ENCODE assay signal across 25 mouse cellular contexts in genomic region chr13:56529031-56529430, GRCm38 (mm10). TPM values are rescaled to one million over a fixed set of nuclear protein-coding genes. Genes with fewer than 3 reads are reported as not detected.
"Had no signal": no experiment of that assay in that cellular context is flagged by ENCODE, and none has a peak within 500 bp of the region (broad histone marks: within the 10 kb centered on the region; RNA-seq: fewer than 3 reads in every experiment).

No protein-coding gene starts in this region.

- DNase-seq: lung, adult 18-20 months; lung, postnatal 10 days; lung, postnatal 4 days; right cerebral cortex, postnatal 25 days; right cerebral cortex, postnatal 4 days; spleen, adult 18-20 months; thymus, adult 18-20 months; thymus, postnatal 14 days; thymus, postnatal 36 days had no signal

- H3K4me3 ChIP-seq: midbrain, embryonic 10.5 days; midbrain, embryonic 13.5 days; midbrain, embryonic 15.5 days; myocyte; neural tube, embryonic 13.5 days; neural tube, embryonic 15.5 days had no signal

- H3K27me3 ChIP-seq: midbrain, embryonic 13.5 days; midbrain, embryonic 15.5 days; neural tube, embryonic 13.5 days; neural tube, embryonic 15.5 days had no signal

- H3K27ac ChIP-seq: liver, embryonic 14.5 days; midbrain, embryonic 10.5 days; midbrain, embryonic 13.5 days; midbrain, embryonic 15.5 days; neural tube, embryonic 13.5 days; neural tube, embryonic 15.5 days had no signal

- H3K4me2 ChIP-seq: lung, embryonic 14.5 days; midbrain, embryonic 13.5 days; midbrain, embryonic 15.5 days; neural tube, embryonic 13.5 days; neural tube, embryonic 15.5 days had no signal

- H3K4me1 ChIP-seq: midbrain, embryonic 10.5 days; midbrain, embryonic 13.5 days; midbrain, embryonic 15.5 days; neural tube, embryonic 13.5 days; neural tube, embryonic 15.5 days had no signal

- H3K9me3 ChIP-seq: midbrain, embryonic 15.5 days; neural tube, embryonic 15.5 days had no signal

- H3K9ac ChIP-seq: liver, embryonic 14.5 days; lung, embryonic 14.5 days; midbrain, embryonic 13.5 days; midbrain, embryonic 15.5 days; neural tube, embryonic 13.5 days; neural tube, embryonic 15.5 days had no signal

- H3K36me3 ChIP-seq: midbrain, embryonic 10.5 days; midbrain, embryonic 13.5 days; midbrain, embryonic 15.5 days; neural tube, embryonic 15.5 days had no signal

- ATAC-seq: midbrain, embryonic 13.5 days; midbrain, embryonic 15.5 days had no signal

RNA-seq across cellular contexts. Expression of gene Fbxl21, which starts 6.8 kb away (rescaled TPM):
- total RNA-seq: megakaryocyte-erythroid progenitor cell, adult 5-6 weeks had no signal

RNA-seq across cellular contexts. Expression of gene Lect2, which starts 19.3 kb away (rescaled TPM):
- total RNA-seq: megakaryocyte-erythroid progenitor cell, adult 5-6 weeks had no signal
- polyA plus RNA-seq: lung, embryonic 14.5 days; lung, embryonic 16.5 days; midbrain, embryonic 10.5 days; midbrain, embryonic 13.5 days; midbrain, embryonic 15.5 days; myocyte; neural tube, embryonic 11.5 days; neural tube, embryonic 13.5 days; neural tube, embryonic 15.5 days; stomach, embryonic 14.5 days; thymus, postnatal 0 days had no signal

RNA-seq across cellular contexts. Expression of gene Il9, which starts 47.0 kb away (rescaled TPM):
- total RNA-seq: megakaryocyte-erythroid progenitor cell, adult 5-6 weeks had no signal
- polyA plus RNA-seq: liver, embryonic 14.5 days; liver, embryonic 16.5 days; lung, embryonic 14.5 days; lung, embryonic 16.5 days; midbrain, embryonic 10.5 days; midbrain, embryonic 13.5 days; midbrain, embryonic 15.5 days; myocyte; neural tube, embryonic 11.5 days; neural tube, embryonic 13.5 days; neural tube, embryonic 15.5 days; small intestine, adult 2 months; stomach, embryonic 14.5 days; stomach, embryonic 16.5 days had no signal
